ENCODE assay signal across 25 mouse cellular contexts in genomic region chr8:106807461-106807860, GRCm38 (mm10).
DNase-seq lines count a peak whose midpoint lies in the region; ATAC-seq and TF ChIP-seq lines count a peak whose summit lies in the region.
"Had no signal": no experiment of that assay in that cellular context is flagged by ENCODE, and none has a peak within 500 bp of the region (broad histone marks: within the 10 kb centered on the region; RNA-seq: fewer than 3 reads in every experiment).

No protein-coding gene starts in this region.

- H3K9ac ChIP-seq in midbrain, embryonic 11.5 days (ENCODE audit: low read length) = no peak overlapping the region
- no peak overlapping the region for H3K9ac ChIP-seq in midbrain, embryonic 13.5 days (replicated peaks)
- H3K9ac ChIP-seq in ES-E14 (ENCODE audit: insufficient read depth, low read depth, low read length, poor library complexity, severe bottlenecking) = no peak overlapping the region
- no peak overlapping the region for H3K9ac ChIP-seq in heart, embryonic 12.5 days
- H3K9ac ChIP-seq: embryonic facial prominence, embryonic 12.5 days; embryonic facial prominence, embryonic 15.5 days; forebrain, embryonic 12.5 days had no signal

- peak; percentile 64 for DNase-seq in midbrain, embryonic 11.5 days (ENCODE audit: low spot score, missing footprints)
- DNase-seq in ES-E14 (ENCODE audit: low read depth, low spot score) (peak; percentile 33), R1 (ENCODE audit: low read depth, low spot score) (peak; percentile 66)
- no peak for DNase-seq in cerebellum, adult 9-10 months
- no peak for DNase-seq in frontal cortex, postnatal 25 days (ENCODE audit: low spot score in 2 of 2)
- DNase-seq: adrenal gland, adult 8-10 months; adrenal gland, postnatal 14 days; adrenal gland, postnatal 36 days; cerebellum, adult 11-12 months; cerebellum, adult 2 months; cerebellum, adult 9-11 months; cerebellum, postnatal 14 days; cerebellum, postnatal 36 days; embryo, embryonic 11 days had no signal

- H3K9me3 ChIP-seq in midbrain, embryonic 11.5 days (ENCODE audit: control insufficient read depth, low read length) = peaks cover 4% of the 10 kb centered on the region; the same call in 1 of the 2 replicates
- H3K9me3 ChIP-seq in midbrain, embryonic 13.5 days = no peaks in the 10 kb centered on the region; the same call in 1 of the 2 replicates
- H3K9me3 ChIP-seq in ES-E14 (ENCODE audit: control insufficient read depth, insufficient read depth, low read depth, low read length) = no peaks in the 10 kb centered on the region
- 0 out of 2 replicates have a peak, but pooled peaks cover 4% of the 10 kb centered on the region for H3K9me3 ChIP-seq in heart, embryonic 12.5 days (replicated peaks)
- H3K9me3 ChIP-seq: embryonic facial prominence, embryonic 15.5 days had no signal

- ATAC-seq in midbrain, embryonic 11.5 days (ENCODE audit: low FRiP score) = no peak
- no peak for ATAC-seq in midbrain, embryonic 13.5 days
- ATAC-seq in heart, embryonic 12.5 days (ENCODE audit: insufficient number of reproducible peaks, low FRiP score) = no peak
- ATAC-seq: activated CD4-positive, CD25-positive, alpha-beta regulatory T cell, adult 4 months; forebrain, embryonic 14.5 days; forebrain, embryonic 16.5 days; Patski had no signal

- H3K4me1 ChIP-seq in midbrain, embryonic 11.5 days (ENCODE audit: control insufficient read depth, insufficient read depth, low read length) = no peaks in the 10 kb centered on the region
- H3K4me1 ChIP-seq in midbrain, embryonic 13.5 days (replicated peaks) = peaks cover 7% of the 10 kb centered on the region; the same call in 1 of the 2 replicates
- peaks cover 0 to 3% of the 10 kb centered on the region in 2 experiments; a peak in 2 of 4 replicates for H3K4me1 ChIP-seq in ES-E14 (ENCODE audit: control insufficient read depth in 2 of 2, insufficient read depth in 2 of 2, low read length in 2 of 2, poor library complexity in 1 of 2)
- H3K4me1 ChIP-seq in heart, embryonic 12.5 days (replicated peaks) = peaks cover 16% of the 10 kb centered on the region; the same call in 1 of the 2 replicates
- H3K4me1 ChIP-seq: embryonic facial prominence, embryonic 12.5 days had no signal

- no peak overlapping the region for H3K27ac ChIP-seq in midbrain, embryonic 11.5 days (ENCODE audit: low read depth, low read length)
- no peak overlapping the region for H3K27ac ChIP-seq in midbrain, embryonic 13.5 days
- H3K27ac ChIP-seq in ES-E14 (ENCODE audit: insufficient read depth, low read depth, low read length, poor library complexity, severe bottlenecking) = no peak overlapping the region
- H3K27ac ChIP-seq in heart, embryonic 12.5 days (ENCODE audit: poor library complexity, severe bottlenecking) = no peak overlapping the region
- H3K27ac ChIP-seq: embryonic facial prominence, embryonic 12.5 days; embryonic facial prominence, embryonic 15.5 days; forebrain, embryonic 10.5 days; forebrain, embryonic 12.5 days had no signal

- WGBS in midbrain, embryonic 11.5 days = 84% methylated on average over 4 of the region's 4 CpGs
- WGBS in midbrain, embryonic 13.5 days = 81% methylated on average over 4 of the region's 4 CpGs
- WGBS in heart, embryonic 12.5 days = 93% methylated on average over 4 of the region's 4 CpGs

- no peaks in the 10 kb centered on the region for H3K27me3 ChIP-seq in midbrain, embryonic 11.5 days (ENCODE audit: control insufficient read depth, insufficient read depth, low read length)
- H3K27me3 ChIP-seq in midbrain, embryonic 13.5 days = no peaks in the 10 kb centered on the region
- no peaks in the 10 kb centered on the region for H3K27me3 ChIP-seq in heart, embryonic 12.5 days (replicated peaks)
- H3K27me3 ChIP-seq: embryonic facial prominence, embryonic 12.5 days; embryonic facial prominence, embryonic 15.5 days; forebrain, embryonic 12.5 days; Patski had no signal

- no peak overlapping the region for H3K4me3 ChIP-seq in midbrain, embryonic 11.5 days (ENCODE audit: low read depth, low read length)
- H3K4me3 ChIP-seq in midbrain, embryonic 13.5 days (replicated peaks) = no peak overlapping the region
- no peak overlapping the region for H3K4me3 ChIP-seq in ES-E14 (ENCODE audit: insufficient read depth in 1 of 2, low read depth in 1 of 2, low read length in 2 of 2, poor library complexity in 1 of 2, severe bottlenecking in 1 of 2)
- H3K4me3 ChIP-seq in heart, embryonic 12.5 days = no peak overlapping the region
- H3K4me3 ChIP-seq: embryonic facial prominence, embryonic 12.5 days; embryonic facial prominence, embryonic 15.5 days; erythroblast, embryonic 14.5 days; forebrain, embryonic 10.5 days; forebrain, embryonic 12.5 days had no signal

- no peak overlapping the region for H3K4me2 ChIP-seq in midbrain, embryonic 11.5 days
- H3K4me2 ChIP-seq in midbrain, embryonic 13.5 days (replicated peaks) = no peak overlapping the region
- no peak overlapping the region for H3K4me2 ChIP-seq in heart, embryonic 12.5 days
- H3K4me2 ChIP-seq: embryonic facial prominence, embryonic 12.5 days; embryonic facial prominence, embryonic 15.5 days; forebrain, embryonic 12.5 days had no signal

- in situ Hi-C loops in ES-E14 (cut with MboI; ENCODE audit: low sequenced_read_pairs in 2 of 2, unreplicated experiment in 2 of 2) = no loop called here

- no peaks in the 10 kb centered on the region for H3K36me3 ChIP-seq in midbrain, embryonic 11.5 days (ENCODE audit: control insufficient read depth, insufficient read depth, low read length)
- H3K36me3 ChIP-seq in midbrain, embryonic 13.5 days = 0 out of 2 replicates have a peak, but pooled peaks cover 4% of the 10 kb centered on the region
- H3K36me3 ChIP-seq in ES-E14 (ENCODE audit: control insufficient read depth, insufficient read depth, low read length, poor library complexity, severe bottlenecking) = no peaks in the 10 kb centered on the region; the same call in 1 of the 2 replicates
- peaks cover 14% of the 10 kb centered on the region; the same call in 1 of the 2 replicates for H3K36me3 ChIP-seq in heart, embryonic 12.5 days
- H3K36me3 ChIP-seq: embryonic facial prominence, embryonic 12.5 days; embryonic facial prominence, embryonic 15.5 days had no signal

TF ChIP-seq in ES-E14, 5 proteins besides CTCF, POLR2A, EP300 and RAD21:
- TF ChIP-seq CHD2 (IDR thresholded peaks at IDR 0.05; ENCODE audit: low read depth, low read length) = no peak

Comparison
In these comparisons a context has a peak if more than half of its experiments do, and no peak if none do; other contexts are left out.
1. DNase-seq: peak in midbrain, embryonic 11.5 days (single experiment), ES-E14 (single experiment) and R1 (single experiment); none in cerebellum, adult 9-10 months (single experiment) and frontal cortex, postnatal 25 days (0 of 2).